Mouse (Mus musculus): ENCODE data around the gene Pcbp1. TPM values are rescaled to one million over a fixed set of nuclear protein-coding genes. Genes with fewer than 3 reads are reported as not detected.

The Pcbp1 gene
- polyA plus RNA-seq (2014; fragmentation: Illumina TruSeq; extraction: RNeasy Lipid Tissue Mini Kit (QIAGEN cat#74804); ENCODE audit: insufficient read depth, low read depth, low replicate concordance), result 123 TPM

GRCm38 (mm10) chr6:86526032-86526960 lies at the start of gene Pcbp1:
Pcbp1 (minus strand) TSS chr6:86526321.

Other genes starting within 250 kb of the Pcbp1 start
- 23.1 TPM for gene Fam136a, start 160.7 kb downstream of the Pcbp1 start, polyA plus RNA-seq (2014; fragmentation: Illumina TruSeq; extraction: RNeasy Lipid Tissue Mini Kit (QIAGEN cat#74804); ENCODE audit: insufficient read depth, low read depth, low replicate concordance)
- gene Snrpg, start 155.0 kb downstream of the Pcbp1 start, polyA plus RNA-seq (2014; fragmentation: Illumina TruSeq; extraction: RNeasy Lipid Tissue Mini Kit (QIAGEN cat#74804); ENCODE audit: insufficient read depth, low read depth, low replicate concordance), result 159 TPM
- gene Pcyox1, start 129.2 kb downstream of the Pcbp1 start, polyA plus RNA-seq (2014; fragmentation: Illumina TruSeq; extraction: RNeasy Lipid Tissue Mini Kit (QIAGEN cat#74804); ENCODE audit: insufficient read depth, low read depth, low replicate concordance), result 23.8 TPM
- 11.2 TPM for gene Tia1, start 122.1 kb downstream of the Pcbp1 start, polyA plus RNA-seq (2014; fragmentation: Illumina TruSeq; extraction: RNeasy Lipid Tissue Mini Kit (QIAGEN cat#74804); ENCODE audit: insufficient read depth, low read depth, low replicate concordance)
- not detected for gene Gm44790, start 99.7 kb downstream of the Pcbp1 start, polyA plus RNA-seq (2014; fragmentation: Illumina TruSeq; extraction: RNeasy Lipid Tissue Mini Kit (QIAGEN cat#74804); ENCODE audit: insufficient read depth, low read depth, low replicate concordance)
- gene C87436, start 87.9 kb downstream of the Pcbp1 start, polyA plus RNA-seq (2014; fragmentation: Illumina TruSeq; extraction: RNeasy Lipid Tissue Mini Kit (QIAGEN cat#74804); ENCODE audit: insufficient read depth, low read depth, low replicate concordance), result 12.6 TPM
- 1.9 TPM for gene Asprv1, start 101.8 kb upstream of the Pcbp1 start, polyA plus RNA-seq (2014; fragmentation: Illumina TruSeq; extraction: RNeasy Lipid Tissue Mini Kit (QIAGEN cat#74804); ENCODE audit: insufficient read depth, low read depth, low replicate concordance)
- gene Mxd1, start 142.8 kb upstream of the Pcbp1 start, polyA plus RNA-seq (2014; fragmentation: Illumina TruSeq; extraction: RNeasy Lipid Tissue Mini Kit (QIAGEN cat#74804); ENCODE audit: insufficient read depth, low read depth, low replicate concordance), result 7.8 TPM
- gene Snrnp27, start 158.2 kb upstream of the Pcbp1 start, polyA plus RNA-seq (2014; fragmentation: Illumina TruSeq; extraction: RNeasy Lipid Tissue Mini Kit (QIAGEN cat#74804); ENCODE audit: insufficient read depth, low read depth, low replicate concordance), result 83.2 TPM
- gene Gmcl1, start 207.1 kb upstream of the Pcbp1 start, polyA plus RNA-seq (2014; fragmentation: Illumina TruSeq; extraction: RNeasy Lipid Tissue Mini Kit (QIAGEN cat#74804); ENCODE audit: insufficient read depth, low read depth, low replicate concordance), result 10.4 TPM